Mouse (Mus musculus): ENCODE results near the gene Rho. TPM values are rescaled to one million over a fixed set of nuclear protein-coding genes. Genes with fewer than 3 reads are reported as not detected.

The Rho gene
- polyA plus RNA-seq, 2 experiments = 0.22 to 0.67 TPM

GRCm38 (mm10) chr6:115891061-115891460 is 40.5 kb upstream of the Rho start:
- H3K36me3 ChIP-seq (ENCODE audit: control insufficient read depth, insufficient read depth, low read length) = peaks cover 67% of the 10 kb centered on the region
- no peak overlapping the region for H3K4me3 ChIP-seq (replicated peaks; ENCODE audit: low read length)
- TF ChIP-seq POLR2A (IDR thresholded peaks at IDR 0.05; ENCODE audit: borderline replicate concordance, extremely low read depth, insufficient read depth, insufficient read length) = no peak
- WGBS = 78% methylated on average over 6 of the region's 6 CpGs
- peaks cover 6% of the 10 kb centered on the region; the same call in 1 of the 2 replicates for H3K4me1 ChIP-seq (ENCODE audit: control insufficient read depth, insufficient read depth, low read length)
- H3K27me3 ChIP-seq (ENCODE audit: control insufficient read depth, insufficient read depth, low read length) = no peaks in the 10 kb centered on the region
- H3K27ac ChIP-seq (replicated peaks; ENCODE audit: low read depth, low read length) = no peak overlapping the region
- no peak overlapping the region; the same call in 1 of the 2 replicates for H3K9ac ChIP-seq (ENCODE audit: low read depth, low read length, severe bottlenecking)
- ATAC-seq (ENCODE audit: low FRiP score, low read depth) = no peak
- peaks cover 6% of the 10 kb centered on the region; the same call in 1 of the 2 replicates for H3K9me3 ChIP-seq (ENCODE audit: control insufficient read depth, low read length)
- no peak for DNase-seq (ENCODE audit: low spot score)
- H3K4me2 ChIP-seq (replicated peaks; ENCODE audit: low read depth, low read length, severe bottlenecking) = no peak overlapping the region

GRCm38 (mm10) chr6:115891497-115892061 is 40.0 kb upstream of the Rho start:
- peak; percentile 39 for DNase-seq (ENCODE audit: low spot score)
- peaks cover 72% of the 10 kb centered on the region for H3K36me3 ChIP-seq (ENCODE audit: control insufficient read depth, insufficient read depth, low read length)
- H3K9ac ChIP-seq (ENCODE audit: low read depth, low read length, severe bottlenecking) = no peak overlapping the region
- no peaks in the 10 kb centered on the region for H3K27me3 ChIP-seq (ENCODE audit: control insufficient read depth, insufficient read depth, low read length)
- peaks cover 6% of the 10 kb centered on the region; the same call in 1 of the 2 replicates for H3K9me3 ChIP-seq (ENCODE audit: control insufficient read depth, low read length)
- 76% methylated on average over 8 of the region's 8 CpGs for WGBS
- no peak for TF ChIP-seq POLR2A (IDR thresholded peaks at IDR 0.05; ENCODE audit: borderline replicate concordance, extremely low read depth, insufficient read depth, insufficient read length)
- no peak overlapping the region for H3K27ac ChIP-seq (replicated peaks; ENCODE audit: low read depth, low read length)
- H3K4me1 ChIP-seq (ENCODE audit: control insufficient read depth, insufficient read depth, low read length) = peaks cover 6% of the 10 kb centered on the region; the same call in 1 of the 2 replicates
- H3K4me3 ChIP-seq (replicated peaks; ENCODE audit: low read length) = no peak overlapping the region
- no peak overlapping the region for H3K4me2 ChIP-seq (replicated peaks; ENCODE audit: low read depth, low read length, severe bottlenecking)
- ATAC-seq (ENCODE audit: low FRiP score, low read depth) = no peak

DNA sequence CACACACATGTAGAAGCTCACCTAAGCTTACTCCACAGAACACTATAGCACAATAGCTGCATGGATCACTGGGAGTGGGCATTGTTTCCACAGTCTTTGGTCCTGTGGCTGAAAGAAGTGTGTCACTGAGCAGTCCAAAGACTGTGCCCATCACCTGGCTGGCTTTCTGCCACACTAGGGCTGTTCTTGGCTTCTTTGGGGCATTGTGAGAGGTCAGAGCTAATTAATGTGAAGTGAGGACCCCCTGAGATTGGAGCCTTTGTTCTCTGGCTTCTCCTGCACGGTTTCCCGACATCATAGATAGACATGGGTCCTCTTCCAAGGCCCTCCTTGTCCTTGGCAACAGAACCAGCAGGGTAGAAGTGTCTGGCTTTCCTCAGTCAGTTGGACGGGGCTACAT is 39.2 kb upstream of the Rho start:
- Histone ChIP-seq H3K4me1 (ENCODE audit: control insufficient read depth, insufficient read depth, low read length) (peaks cover 6% of the 10 kb centered on the region; the same call in 1 of the 2 replicates), H3K27ac (replicated peaks; ENCODE audit: low read depth, low read length) (no peak overlapping the region), H3K4me3 (replicated peaks; ENCODE audit: low read length) (no peak overlapping the region), H3K36me3 (ENCODE audit: control insufficient read depth, insufficient read depth, low read length) (peaks cover 69% of the 10 kb centered on the region), H3K4me2 (replicated peaks; ENCODE audit: low read depth, low read length, severe bottlenecking) (no peak overlapping the region), H3K9ac (ENCODE audit: low read depth, low read length, severe bottlenecking) (no peak overlapping the region), H3K9me3 (ENCODE audit: control insufficient read depth, low read length) (peaks cover 6% of the 10 kb centered on the region; the same call in 1 of the 2 replicates), H3K27me3 (ENCODE audit: control insufficient read depth, insufficient read depth, low read length) (no peaks in the 10 kb centered on the region)
- 69% methylated on average over 3 of the region's 3 CpGs for WGBS
- ATAC-seq (ENCODE audit: low FRiP score, low read depth) (no peak), DNase-seq (ENCODE audit: low spot score) (no peak)
- TF ChIP-seq POLR2A (IDR thresholded peaks at IDR 0.05; ENCODE audit: borderline replicate concordance, extremely low read depth, insufficient read depth, insufficient read length) = no peak

GRCm38 (mm10) chr6:115896346-115896745 is 35.2 kb upstream of the Rho start:
- Histone ChIP-seq H3K9ac (ENCODE audit: low read depth, low read length, severe bottlenecking) (no peak overlapping the region), H3K4me2 (replicated peaks; ENCODE audit: low read depth, low read length, severe bottlenecking) (no peak overlapping the region), H3K27ac (replicated peaks; ENCODE audit: low read depth, low read length) (no peak overlapping the region), H3K9me3 (ENCODE audit: control insufficient read depth, low read length) (no peaks in the 10 kb centered on the region), H3K4me3 (replicated peaks; ENCODE audit: low read length) (no peak overlapping the region), H3K27me3 (ENCODE audit: control insufficient read depth, insufficient read depth, low read length) (no peaks in the 10 kb centered on the region), H3K4me1 (ENCODE audit: control insufficient read depth, insufficient read depth, low read length) (peaks cover 4% of the 10 kb centered on the region), H3K36me3 (ENCODE audit: control insufficient read depth, insufficient read depth, low read length) (peaks cover 51% of the 10 kb centered on the region)
- 70% methylated on average over 1 of the region's 1 CpGs for WGBS
- TF ChIP-seq POLR2A (IDR thresholded peaks at IDR 0.05; ENCODE audit: borderline replicate concordance, extremely low read depth, insufficient read depth, insufficient read length) = no peak
- DNase-seq (ENCODE audit: low spot score) = no peak
- no peak for ATAC-seq (ENCODE audit: low FRiP score, low read depth)

GRCm38 (mm10) chr6:115897117-115897516 is 34.4 kb upstream of the Rho start:
- H3K4me1 ChIP-seq (ENCODE audit: control insufficient read depth, insufficient read depth, low read length) = no peaks in the 10 kb centered on the region; the same call in 1 of the 2 replicates
- no peak overlapping the region for H3K27ac ChIP-seq (replicated peaks; ENCODE audit: low read depth, low read length)
- DNase-seq (ENCODE audit: low spot score) (no peak), ATAC-seq (ENCODE audit: low FRiP score, low read depth) (no peak)
- 73% methylated on average over 4 of the region's 4 CpGs for WGBS
- H3K9ac ChIP-seq (ENCODE audit: low read depth, low read length, severe bottlenecking) = no peak overlapping the region; the same call in 1 of the 2 replicates
- H3K9me3 ChIP-seq (ENCODE audit: control insufficient read depth, low read length) = no peaks in the 10 kb centered on the region
- no peak overlapping the region for H3K4me3 ChIP-seq (replicated peaks; ENCODE audit: low read length)
- peaks cover 47% of the 10 kb centered on the region for H3K36me3 ChIP-seq (ENCODE audit: control insufficient read depth, insufficient read depth, low read length)
- H3K27me3 ChIP-seq (ENCODE audit: control insufficient read depth, insufficient read depth, low read length) = no peaks in the 10 kb centered on the region
- H3K4me2 ChIP-seq (replicated peaks; ENCODE audit: low read depth, low read length, severe bottlenecking) = no peak overlapping the region
- no peak for TF ChIP-seq POLR2A (IDR thresholded peaks at IDR 0.05; ENCODE audit: borderline replicate concordance, extremely low read depth, insufficient read depth, insufficient read length)
